Mouse (Mus musculus) bone marrow macrophage, adult 2 months (primary cell): ENCODE results near the gene Runx1. TPM values are rescaled to one million over a fixed set of nuclear protein-coding genes. Genes with fewer than 3 reads are reported as not detected.

Experiments
- H3K27ac ChIP-seq: 2 replicates; pipeline ENCODE4 v1.5.1; 2012; ENCODE audit warnings: low read depth, low read length; ENCODE audit not compliant: insufficient read depth
- H3K4me1 ChIP-seq: 2 replicates; pipeline ENCODE4 v1.6.1; 2012; ENCODE audit warnings: low read length; ENCODE audit not compliant: control insufficient read depth, insufficient read depth
- H3K4me3 ChIP-seq: 2 replicates; pipeline ENCODE4 v1.5.1; 2012; ENCODE audit warnings: mild to moderate bottlenecking, low read length, moderate library complexity; ENCODE audit not compliant: insufficient read depth
- CTCF ChIP-seq: IDR thresholded peaks from 2 replicates; pipeline ENCODE4 v1.5.1; 2012; ENCODE audit warnings: low read depth, mild to moderate bottlenecking, low read length, moderate library complexity
- POLR2A ChIP-seq: IDR thresholded peaks from 2 replicates; pipeline ENCODE4 v1.6.1; 2012; ENCODE audit warnings: mild to moderate bottlenecking, low read depth, low read length, borderline replicate concordance
- polyA plus RNA-seq: library from polyadenylated mRNA; stranded (reverse); fragments of >200 nt; gene quantifications from 2 replicates; pipeline ENCODE4 v1.2.4, GENCODE M21; 2012; ENCODE audit not compliant: missing spikeins, insufficient read depth, insufficient read length

The Runx1 gene
- polyA plus RNA-seq, 1 experiment: 103 TPM

- Histone ChIP-seq H3K4me3 (no peak overlapping the region), H3K27ac (no peak overlapping the region), H3K4me1 (no peaks in the 10 kb centered on the region)
- TF ChIP-seq CTCF (no peak), POLR2A (no peak)
These were observed 260.7 kb downstream of the Runx1 start for GRCm38 (mm10) chr16:92565291-92565690.

- Histone ChIP-seq H3K27ac (no peak overlapping the region), H3K4me3 (no peak overlapping the region), H3K4me1 (peaks cover 2% of the 10 kb centered on the region; the same call in 1 of the 2 replicates)
- TF ChIP-seq CTCF: no peak
- TF ChIP-seq POLR2A: no peak
These were observed 270.9 kb downstream of the Runx1 start for GRCm38 (mm10) chr16:92555051-92555450.

GRCm38 (mm10) chr16:92552858-92553257, 273.1 kb downstream of the Runx1 start:
- peak overlapping the region; percentile 37 for H3K4me3 ChIP-seq

GRCm38 (mm10) chr16:92552106-92552382, 273.9 kb downstream of the Runx1 start:
- H3K4me3 ChIP-seq: no peak overlapping the region
- TF ChIP-seq POLR2A (no peak), CTCF (no peak)
- H3K27ac ChIP-seq: no peak overlapping the region
- H3K4me1 ChIP-seq: peaks cover 2% of the 10 kb centered on the region; the same call in 1 of the 2 replicates

More at GRCm38 (mm10) chr16:92552858-92553257, 273.1 kb downstream of the Runx1 start:
- Histone ChIP-seq H3K4me1 (peaks cover 2% of the 10 kb centered on the region; the same call in 1 of the 2 replicates), H3K27ac (no peak overlapping the region)
- TF ChIP-seq CTCF (no peak), POLR2A (no peak)
